Mouse (Mus musculus) midbrain, postnatal 0 days (tissue): ENCODE data around the gene Cdk1. TPM values are rescaled to one million over a fixed set of nuclear protein-coding genes. Genes with fewer than 3 reads are reported as not detected.

Source experiments
- ATAC-seq: fragments of 200-750 bp; cut with Nextera tagmentation; 2 replicates; pipeline ENCODE4 v1.8.0; 2017; ENCODE audit warnings: moderate number of reproducible peaks, mild to moderate bottlenecking, moderate TSS enrichment, moderate library complexity; ENCODE audit not compliant: low FRiP score
- DNase-seq: peaks from one replicate; pipeline ENCODE4 v3.0.0-alpha.2; 2015; ENCODE audit warnings: low spot score
- H3K27ac ChIP-seq: fragments of 300-500 bp; sonication (generic); 2 replicates; pipeline ENCODE4 v1.5.1; 2014; ENCODE audit warnings: low read depth, mild to moderate bottlenecking, low read length, mixed read lengths
- H3K27me3 ChIP-seq: fragments of 300-500 bp; sonication (generic); 2 replicates; pipeline ENCODE4 v1.6.1; 2014; ENCODE audit warnings: low read length, control low read depth, mixed read lengths; ENCODE audit not compliant: insufficient read depth
- H3K36me3 ChIP-seq: fragments of 300-500 bp; sonication (generic); 2 replicates; pipeline ENCODE4 v1.6.1; 2014; ENCODE audit warnings: low read length, control low read depth, mixed read lengths; ENCODE audit not compliant: insufficient read depth
- H3K4me1 ChIP-seq: fragments of 300-500 bp; sonication (generic); 2 replicates; pipeline ENCODE4 v1.6.1; 2014; ENCODE audit warnings: mild to moderate bottlenecking, control low read depth, antibody characterized with exemption, low read length, mixed read lengths; ENCODE audit not compliant: insufficient read depth
- H3K4me2 ChIP-seq: fragments of 300-500 bp; sonication (generic); 2 replicates; pipeline ENCODE4 v1.6.1; 2014; ENCODE audit warnings: low read depth, mild to moderate bottlenecking, low read length, mixed read lengths; ENCODE audit not compliant: poor library complexity, severe bottlenecking
- H3K4me3 ChIP-seq: fragments of 300-500 bp; sonication (generic); 2 replicates; pipeline ENCODE4 v1.5.1; 2014; ENCODE audit warnings: low read depth, mild to moderate bottlenecking, low read length, moderate library complexity
- H3K9ac ChIP-seq: fragments of 300-500 bp; sonication (generic); replicated peaks from 2 replicates; pipeline ENCODE4 v1.6.1; 2014; ENCODE audit warnings: mild to moderate bottlenecking, low read length, moderate library complexity, mixed read lengths; ENCODE audit not compliant: poor library complexity, severe bottlenecking
- H3K9me3 ChIP-seq: fragments of 300-500 bp; sonication (generic); 2 replicates; pipeline ENCODE4 v1.6.1; 2016; ENCODE audit warnings: low read length, control low read depth
- CTCF ChIP-seq: IDR thresholded peaks from 2 replicates; pipeline ENCODE4 v1.5.1; 2016; ENCODE audit warnings: antibody characterized with exemption, mild to moderate bottlenecking
- WGBS: fragments of 180-500 bp; shearing (Covaris S2); extraction: QIAGEN DNeasy Blood & Tissue Kit; methylation state at CpG from one replicate; pipeline ENCODE4 v1.1.7; 2014; 5-methylcytosine and 5-hydroxymethylcytosine counted together
- polyA plus RNA-seq: library from polyadenylated mRNA; unstranded; fragments of >200 nt; fragmentation: Nextera tagmentation; extraction: Ambion mirVana; gene quantifications from 2 replicates; pipeline ENCODE4 v1.2.1, GENCODE M21; 2015
- total RNA-seq: library from RNA; depleted of rRNA; stranded (reverse); fragments of >200 nt; gene quantifications from 2 replicates; pipeline ENCODE4 v1.2.3, GENCODE M21; 2014

Gene Cdk1
- total and polyA plus RNA-seq, 2 experiments from 2014 or later: 25.5 to 38.1 TPM

GRCm38 (mm10) chr10:69336219-69336618 is 16.5 kb downstream of the Cdk1 start:
- WGBS: 93% methylated on average over 11 of the region's 11 CpGs
- H3K36me3 ChIP-seq: no peaks in the 10 kb centered on the region
- DNase-seq (no peak), ATAC-seq (no peak)
- H3K27me3 ChIP-seq: no peaks in the 10 kb centered on the region
- no peaks in the 10 kb centered on the region for H3K9me3 ChIP-seq
- no peak for TF ChIP-seq CTCF
- H3K4me2 ChIP-seq: no peak overlapping the region
- no peak overlapping the region for H3K9ac ChIP-seq
- no peak overlapping the region for H3K27ac ChIP-seq
- H3K4me3 ChIP-seq: no peak overlapping the region
- H3K4me1 ChIP-seq: 0 out of 2 replicates have a peak, but pooled peaks cover 4% of the 10 kb centered on the region

GRCm38 (mm10) chr10:69335611-69336010 is 17.1 kb downstream of the Cdk1 start:
- H3K27ac ChIP-seq: no peak overlapping the region
- no peaks in the 10 kb centered on the region for H3K27me3 ChIP-seq
- H3K4me3 ChIP-seq: no peak overlapping the region
- 86% methylated on average over 4 of the region's 4 CpGs for WGBS
- 0 out of 2 replicates have a peak, but pooled peaks cover 4% of the 10 kb centered on the region for H3K4me1 ChIP-seq
- ATAC-seq (no peak), DNase-seq (no peak)
- no peak for TF ChIP-seq CTCF
- H3K4me2 ChIP-seq: no peak overlapping the region
- no peak overlapping the region for H3K9ac ChIP-seq
- no peaks in the 10 kb centered on the region for H3K36me3 ChIP-seq
- no peaks in the 10 kb centered on the region for H3K9me3 ChIP-seq

GRCm38 (mm10) chr10:69335195-69335536 is 17.6 kb downstream of the Cdk1 start:
- TF ChIP-seq CTCF: no peak
- WGBS: 35% methylated on average over 7 of the region's 7 CpGs
- Histone ChIP-seq H3K4me2 (no peak overlapping the region), H3K36me3 (no peaks in the 10 kb centered on the region), H3K27me3 (no peaks in the 10 kb centered on the region), H3K4me3 (no peak overlapping the region), H3K9me3 (no peaks in the 10 kb centered on the region), H3K4me1 (0 out of 2 replicates have a peak, but pooled peaks cover 4% of the 10 kb centered on the region), H3K27ac (0 out of 2 replicates have a peak overlapping the region, but pooled peaks have one; percentile 43), H3K9ac (no peak overlapping the region)
- peak; percentile 32 for DNase-seq
- no peak for ATAC-seq

- Histone ChIP-seq H3K4me3 (no peak overlapping the region), H3K9ac (no peak overlapping the region), H3K27me3 (no peaks in the 10 kb centered on the region), H3K36me3 (no peaks in the 10 kb centered on the region), H3K27ac (no peak overlapping the region), H3K4me2 (no peak overlapping the region), H3K4me1 (0 out of 2 replicates have a peak, but pooled peaks cover 4% of the 10 kb centered on the region), H3K9me3 (no peaks in the 10 kb centered on the region)
- WGBS: 52% methylated on average over 16 of the region's 16 CpGs
- ATAC-seq (no peak), DNase-seq (peak; percentile 31)
- TF ChIP-seq CTCF: no peak
These were observed 18.2 kb downstream of the Cdk1 start for GRCm38 (mm10) chr10:69334271-69335194.

GRCm38 (mm10) chr10:69333212-69333611 is 19.5 kb downstream of the Cdk1 start:
- Histone ChIP-seq H3K4me3 (no peak overlapping the region), H3K4me2 (no peak overlapping the region), H3K9me3 (no peaks in the 10 kb centered on the region), H3K4me1 (peaks cover 9% of the 10 kb centered on the region; the same call in 1 of the 2 replicates), H3K9ac (no peak overlapping the region), H3K36me3 (no peaks in the 10 kb centered on the region), H3K27ac (no peak overlapping the region), H3K27me3 (no peaks in the 10 kb centered on the region)
- WGBS: 89% methylated on average over 11 of the region's 11 CpGs
- DNase-seq (no peak), ATAC-seq (no peak)
- no peak for TF ChIP-seq CTCF

GRCm38 (mm10) chr10:69331231-69331630 is 21.5 kb downstream of the Cdk1 start:
- ATAC-seq: no peak
- 86% methylated on average over 6 of the region's 6 CpGs for WGBS
- no peak for TF ChIP-seq CTCF

More at GRCm38 (mm10) chr10:69331231-69331630, 21.5 kb downstream of the Cdk1 start:
- H3K36me3 ChIP-seq: no peaks in the 10 kb centered on the region
- peaks cover 9% of the 10 kb centered on the region; the same call in 1 of the 2 replicates for H3K4me1 ChIP-seq
- H3K4me3 ChIP-seq: no peak overlapping the region
- no peaks in the 10 kb centered on the region for H3K9me3 ChIP-seq
- no peak overlapping the region for H3K27ac ChIP-seq
- no peak overlapping the region for H3K4me2 ChIP-seq
- H3K27me3 ChIP-seq: no peaks in the 10 kb centered on the region
- no peak overlapping the region for H3K9ac ChIP-seq
- DNase-seq: no peak
